In genomic region chr11:109610795-109611302, GRCm38 (mm10) we compare ENCODE assay signal across 8 mouse cellular contexts. TPM values are rescaled to one million over a fixed set of nuclear protein-coding genes. Genes with fewer than 3 reads are reported as not detected.
DNase-seq lines count a peak whose midpoint lies in the region; ATAC-seq lines count a peak whose summit lies in the region.

No protein-coding gene starts in this region.

- peak overlapping the region; percentile 88 for H3K27ac ChIP-seq in heart, embryonic 11.5 days (ENCODE audit: low read depth, low read length)
- H3K27ac ChIP-seq in forebrain, embryonic 15.5 days (replicated peaks): peak overlapping the region; percentile 47; the same call in 1 of the 2 replicates

- peaks cover 23% of the 10 kb centered on the region for H3K4me1 ChIP-seq in heart, embryonic 11.5 days (ENCODE audit: control insufficient read depth, insufficient read depth, low read length)
- H3K4me1 ChIP-seq in forebrain, embryonic 15.5 days: peaks cover 13% of the 10 kb centered on the region

- intact Hi-C loops in heart, postnatal 10 days (cut with DNase I): loop anchor here (10.0 kb wide), 1 partner anchor 366 kb away; no protein-coding TSS in a partner anchor
- intact Hi-C loops in left cerebral cortex, postnatal 4 days (cut with DNase I): no loop called here

- H3K36me3 ChIP-seq in heart, embryonic 11.5 days (ENCODE audit: control insufficient read depth, insufficient read depth, low read length): no peaks in the 10 kb centered on the region
- H3K36me3 ChIP-seq in forebrain, embryonic 15.5 days: no peaks in the 10 kb centered on the region

- WGBS in heart, embryonic 11.5 days (ENCODE audit: insufficient replicate concordance): under 1% methylated on average over 26 of the region's 26 CpGs
- WGBS in forebrain, embryonic 15.5 days: 0% methylated on average over 26 of the region's 26 CpGs

- H3K9ac ChIP-seq in heart, embryonic 11.5 days (ENCODE audit: low read depth, low read length): peak overlapping the region; percentile 91
- peak overlapping the region; percentile 56 for H3K9ac ChIP-seq in forebrain, embryonic 15.5 days (replicated peaks)

- H3K4me2 ChIP-seq in heart, embryonic 11.5 days: peak overlapping the region; percentile 86
- peak overlapping the region; percentile 80 for H3K4me2 ChIP-seq in forebrain, embryonic 15.5 days (replicated peaks)

- peak; percentile 33 for ATAC-seq in heart, embryonic 11.5 days (replicated peaks; ENCODE audit: insufficient number of reproducible peaks, low FRiP score, low TSS enrichment)
- no peak; the same call in 1 of the 2 replicates for ATAC-seq in forebrain, embryonic 15.5 days (replicated peaks)
- ATAC-seq in megakaryocyte, adult 5-6 weeks (ENCODE audit: poor library complexity, severe bottlenecking): peak; percentile 32
- no peak; the same call in 1 of the 2 replicates for ATAC-seq in cerebellum, adult (ENCODE audit: insufficient number of reproducible peaks, low FRiP score, low TSS enrichment)

- no peaks in the 10 kb centered on the region for H3K9me3 ChIP-seq in heart, embryonic 11.5 days (replicated peaks; ENCODE audit: control insufficient read depth, low read length)
- H3K9me3 ChIP-seq in forebrain, embryonic 15.5 days: no peaks in the 10 kb centered on the region

- peak overlapping the region; percentile 82 for H3K4me3 ChIP-seq in heart, embryonic 11.5 days (ENCODE audit: low read depth, low read length)
- peak overlapping the region; percentile 68 for H3K4me3 ChIP-seq in forebrain, embryonic 15.5 days

- DNase-seq in heart, postnatal 10 days: no peak
- peak; percentile 54 for DNase-seq in ES-CJ7 (ENCODE audit: low read depth, low spot score)
- DNase-seq in cerebellum, postnatal 25 days: no peak
- no peak for DNase-seq in left cerebral cortex, postnatal 4 days

- H3K27me3 ChIP-seq in heart, embryonic 11.5 days (ENCODE audit: control insufficient read depth, insufficient read depth, low read length): no peaks in the 10 kb centered on the region
- 0 out of 2 replicates have a peak, but pooled peaks cover 7% of the 10 kb centered on the region for H3K27me3 ChIP-seq in forebrain, embryonic 15.5 days

RNA-seq across cellular contexts. Expression of gene Wipi1, which starts 0.9 kb away (rescaled TPM):
- 23.6 and 27.1 TPM in 2 replicates for polyA plus RNA-seq in heart, embryonic 11.5 days (2014; fragmentation: Nextera tagmentation; extraction: Ambion mirVana)
- 100 to 1,000 TPM; 101 to 112 TPM for total RNA-seq in heart, postnatal 10 days (2021)
- polyA plus RNA-seq in forebrain, embryonic 15.5 days (2015; fragmentation: Nextera tagmentation; extraction: Ambion mirVana): 12.1 and 13.0 TPM in 2 replicates
- total RNA-seq in megakaryocyte, adult 5-6 weeks (2015): 13.8 and 14.2 TPM in 2 replicates
- total RNA-seq in megakaryocyte, adult 5-6 weeks (2017): 7.6 and 10.0 TPM in 2 replicates
- 10 to 100 TPM; 14.1 TPM for total RNA-seq in left cerebral cortex, postnatal 4 days (2021)

RNA-seq across cellular contexts. Expression of gene Prkar1a, which starts 38.4 kb away (rescaled TPM):
- polyA plus RNA-seq in heart, embryonic 11.5 days (2014; fragmentation: Nextera tagmentation; extraction: Ambion mirVana): 435 and 522 TPM in 2 replicates
- 100 to 1,000 TPM; 550 to 591 TPM for total RNA-seq in heart, postnatal 10 days (2021)
- 472 and 496 TPM in 2 replicates for polyA plus RNA-seq in forebrain, embryonic 15.5 days (2015; fragmentation: Nextera tagmentation; extraction: Ambion mirVana)
- 96.1 and 98.1 TPM in 2 replicates for total RNA-seq in megakaryocyte, adult 5-6 weeks (2015)
- 62.7 and 77.9 TPM in 2 replicates for total RNA-seq in megakaryocyte, adult 5-6 weeks (2017)
- total RNA-seq in left cerebral cortex, postnatal 4 days (2021): 100 to 1,000 TPM; 334 to 356 TPM

Comparison
In these comparisons a context has a peak if more than half of its experiments do, and no peak if none do; other contexts are left out.
1. ATAC-seq: peak in heart, embryonic 11.5 days (single experiment) and megakaryocyte, adult 5-6 weeks (single experiment); none in forebrain, embryonic 15.5 days (single experiment) and cerebellum, adult (single experiment).
2. RNA of gene Wipi1, which starts 0.9 kb away (total RNA-seq): 101 to 112 TPM in heart, postnatal 10 days; 7.6 to 14.2 TPM in megakaryocyte, adult 5-6 weeks and 14.1 TPM in left cerebral cortex, postnatal 4 days; every median in the first group is over 4 times any median in the second.